Mouse (Mus musculus): ENCODE results near the gene Eftud2. TPM values are rescaled to one million over a fixed set of nuclear protein-coding genes. Genes with fewer than 3 reads are reported as not detected.

The Eftud2 gene
- polyA plus RNA-seq, 1 experiment from 2014 or later = 113 TPM

GRCm38 (mm10) chr11:102832700-102833297 is 48.0 kb downstream of the Eftud2 start:
- Histone ChIP-seq H3K9me3 (ENCODE audit: control insufficient read depth, low read length) (no peaks in the 10 kb centered on the region), H3K9ac (replicated peaks; ENCODE audit: low read depth, low read length) (no peak overlapping the region), H3K4me1 (ENCODE audit: control insufficient read depth, insufficient read depth, low read length) (no peaks in the 10 kb centered on the region), H3K4me3 (ENCODE audit: low read depth, low read length) (no peak overlapping the region), H3K4me2 (ENCODE audit: low read depth, low read length) (no peak overlapping the region), H3K36me3 (ENCODE audit: control insufficient read depth, insufficient read depth, low read length) (peaks cover 9% of the 10 kb centered on the region), H3K27me3 (ENCODE audit: control insufficient read depth, insufficient read depth, low read length) (no peaks in the 10 kb centered on the region), H3K27ac (ENCODE audit: low read depth, low read length) (no peak overlapping the region)
- 78% methylated on average over 18 of the region's 18 CpGs for WGBS
- ATAC-seq (ENCODE audit: low read depth) = no peak

GRCm38 (mm10) chr11:102830276-102830675 is 50.5 kb downstream of the Eftud2 start:
- Histone ChIP-seq H3K4me3 (ENCODE audit: low read depth, low read length) (no peak overlapping the region), H3K9me3 (ENCODE audit: control insufficient read depth, low read length) (no peaks in the 10 kb centered on the region), H3K9ac (replicated peaks; ENCODE audit: low read depth, low read length) (no peak overlapping the region), H3K4me1 (ENCODE audit: control insufficient read depth, insufficient read depth, low read length) (no peaks in the 10 kb centered on the region), H3K27me3 (ENCODE audit: control insufficient read depth, insufficient read depth, low read length) (no peaks in the 10 kb centered on the region), H3K27ac (ENCODE audit: low read depth, low read length) (no peak overlapping the region), H3K4me2 (ENCODE audit: low read depth, low read length) (no peak overlapping the region), H3K36me3 (ENCODE audit: control insufficient read depth, insufficient read depth, low read length) (no peaks in the 10 kb centered on the region)
- ATAC-seq (ENCODE audit: low read depth) = no peak
- WGBS = 80% methylated on average over 4 of the region's 4 CpGs

- Histone ChIP-seq H3K27ac (ENCODE audit: low read depth, low read length) (no peak overlapping the region), H3K9me3 (ENCODE audit: control insufficient read depth, low read length) (no peaks in the 10 kb centered on the region), H3K27me3 (ENCODE audit: control insufficient read depth, insufficient read depth, low read length) (no peaks in the 10 kb centered on the region), H3K36me3 (ENCODE audit: control insufficient read depth, insufficient read depth, low read length) (no peaks in the 10 kb centered on the region), H3K4me1 (ENCODE audit: control insufficient read depth, insufficient read depth, low read length) (no peaks in the 10 kb centered on the region), H3K4me3 (ENCODE audit: low read depth, low read length) (no peak overlapping the region), H3K4me2 (ENCODE audit: low read depth, low read length) (no peak overlapping the region), H3K9ac (replicated peaks; ENCODE audit: low read depth, low read length) (no peak overlapping the region)
- WGBS = 64% methylated on average over 4 of the region's 4 CpGs
- no peak for ATAC-seq (ENCODE audit: low read depth)
These were observed 53.7 kb downstream of the Eftud2 start for GRCm38 (mm10) chr11:102827097-102827496.

- no peak for ATAC-seq (ENCODE audit: low read depth)
- WGBS = 61% methylated on average over 2 of the region's 2 CpGs
- no peak overlapping the region for H3K9ac ChIP-seq (replicated peaks; ENCODE audit: low read depth, low read length)
- H3K36me3 ChIP-seq (ENCODE audit: control insufficient read depth, insufficient read depth, low read length) = no peaks in the 10 kb centered on the region
- no peak overlapping the region for H3K4me3 ChIP-seq (ENCODE audit: low read depth, low read length)
- H3K9me3 ChIP-seq (ENCODE audit: control insufficient read depth, low read length) = no peaks in the 10 kb centered on the region
- H3K4me2 ChIP-seq (ENCODE audit: low read depth, low read length) = no peak overlapping the region
- no peaks in the 10 kb centered on the region for H3K4me1 ChIP-seq (ENCODE audit: control insufficient read depth, insufficient read depth, low read length)
- no peak overlapping the region for H3K27ac ChIP-seq (ENCODE audit: low read depth, low read length)
- H3K27me3 ChIP-seq (ENCODE audit: control insufficient read depth, insufficient read depth, low read length) = no peaks in the 10 kb centered on the region
These were observed 54.3 kb downstream of the Eftud2 start for GRCm38 (mm10) chr11:102826476-102826875.

GRCm38 (mm10) chr11:102821231-102821630 is 59.6 kb downstream of the Eftud2 start:
- H3K4me2 ChIP-seq (ENCODE audit: low read depth, low read length) = no peak overlapping the region
- no peak overlapping the region for H3K9ac ChIP-seq (replicated peaks; ENCODE audit: low read depth, low read length)
- H3K4me1 ChIP-seq (ENCODE audit: control insufficient read depth, insufficient read depth, low read length) = peaks cover 11% of the 10 kb centered on the region
- 65% methylated on average over 6 of the region's 6 CpGs for WGBS
- no peak overlapping the region for H3K27ac ChIP-seq (ENCODE audit: low read depth, low read length)
- no peaks in the 10 kb centered on the region for H3K9me3 ChIP-seq (ENCODE audit: control insufficient read depth, low read length)
- H3K27me3 ChIP-seq (ENCODE audit: control insufficient read depth, insufficient read depth, low read length) = no peaks in the 10 kb centered on the region
- no peak overlapping the region for H3K4me3 ChIP-seq (ENCODE audit: low read depth, low read length)
- ATAC-seq (ENCODE audit: low read depth) = no peak
- H3K36me3 ChIP-seq (ENCODE audit: control insufficient read depth, insufficient read depth, low read length) = no peaks in the 10 kb centered on the region

- no peaks in the 10 kb centered on the region for H3K27me3 ChIP-seq (ENCODE audit: control insufficient read depth, insufficient read depth, low read length)
- 9% methylated on average over 3 of the region's 3 CpGs for WGBS
- H3K9me3 ChIP-seq (ENCODE audit: control insufficient read depth, low read length) = no peaks in the 10 kb centered on the region
- peaks cover 14% of the 10 kb centered on the region for H3K4me1 ChIP-seq (ENCODE audit: control insufficient read depth, insufficient read depth, low read length)
- no peak overlapping the region for H3K27ac ChIP-seq (ENCODE audit: low read depth, low read length)
- no peak overlapping the region for H3K9ac ChIP-seq (replicated peaks; ENCODE audit: low read depth, low read length)
- H3K36me3 ChIP-seq (ENCODE audit: control insufficient read depth, insufficient read depth, low read length) = no peaks in the 10 kb centered on the region
- ATAC-seq (ENCODE audit: low read depth) = no peak
- no peak overlapping the region for H3K4me2 ChIP-seq (ENCODE audit: low read depth, low read length)
- H3K4me3 ChIP-seq (ENCODE audit: low read depth, low read length) = no peak overlapping the region
These were observed 60.4 kb downstream of the Eftud2 start for GRCm38 (mm10) chr11:102820432-102820831.

- Histone ChIP-seq H3K4me3 (ENCODE audit: low read depth, low read length) (peak overlapping the region; percentile 92), H3K4me1 (ENCODE audit: control insufficient read depth, insufficient read depth, low read length) (peaks cover 14% of the 10 kb centered on the region), H3K36me3 (ENCODE audit: control insufficient read depth, insufficient read depth, low read length) (no peaks in the 10 kb centered on the region), H3K9me3 (ENCODE audit: control insufficient read depth, low read length) (no peaks in the 10 kb centered on the region), H3K27me3 (ENCODE audit: control insufficient read depth, insufficient read depth, low read length) (no peaks in the 10 kb centered on the region), H3K4me2 (ENCODE audit: low read depth, low read length) (peak overlapping the region; percentile 88), H3K9ac (replicated peaks; ENCODE audit: low read depth, low read length) (no peak overlapping the region), H3K27ac (ENCODE audit: low read depth, low read length) (peak overlapping the region; percentile 88; the same call in 1 of the 2 replicates)
- WGBS = 5% methylated on average over 14 of the region's 14 CpGs
- ATAC-seq (ENCODE audit: low read depth) = no peak; the same call in 1 of the 2 replicates
These were observed 60.9 kb downstream of the Eftud2 start for GRCm38 (mm10) chr11:102819783-102820385.

- Histone ChIP-seq H3K27me3 (ENCODE audit: control insufficient read depth, insufficient read depth, low read length) (no peaks in the 10 kb centered on the region), H3K4me2 (ENCODE audit: low read depth, low read length) (peak within 1 kb of the TSS; percentile 88), H3K4me3 (ENCODE audit: low read depth, low read length) (peak within 1 kb of the TSS; percentile 92), H3K27ac (ENCODE audit: low read depth, low read length) (peak within 1 kb of the TSS; percentile 88), H3K9ac (replicated peaks; ENCODE audit: low read depth, low read length) (peak within 1 kb of the TSS; percentile 88), H3K36me3 (ENCODE audit: control insufficient read depth, insufficient read depth, low read length) (no peaks in the 10 kb centered on the region), H3K9me3 (ENCODE audit: control insufficient read depth, low read length) (no peaks in the 10 kb centered on the region), H3K4me1 (ENCODE audit: control insufficient read depth, insufficient read depth, low read length) (peaks cover 14% of the 10 kb centered on the region)
- ATAC-seq (ENCODE audit: low read depth) = peak; percentile 77
- WGBS = under 1% methylated on average over 64 of the region's 97 CpGs
These were observed 61.6 kb downstream of the Eftud2 start, which contains the start of gene Gjc1 for GRCm38 (mm10) chr11:102819021-102819782. Gene Gjc1 (minus strand): TSS chr11:102819700.

Data from neural tube, embryonic 14.5 days (tissue).